Mouse (Mus musculus) layer of hippocampus, adult 9-11 months (tissue): ENCODE results near the gene Gm49358.

ENCODE experiments used
- DNase-seq: peaks from one replicate; pipeline ENCODE4 v3.0.0; 2022

Gene Gm49358

GRCm38 (mm10) chr10:86763672-86764071 lies at the start of gene Gm49358:
TSS of gene Gm49358 (plus strand) at chr10:86763972.
- DNase-seq, result no peak

- DNase-seq, result peak; percentile 62
Measured at GRCm38 (mm10) chr10:86727548-86727980, 36.2 kb upstream of the Gm49358 start.

- no peak for DNase-seq
Measured at GRCm38 (mm10) chr10:86728176-86728575, 35.6 kb upstream of the Gm49358 start.

GRCm38 (mm10) chr10:86730823-86731499 lies 32.8 kb upstream of the Gm49358 start:
- DNase-seq, result peak; percentile 77

GRCm38 (mm10) chr10:86731500-86731863 lies 32.3 kb upstream of the Gm49358 start:
- no peak for DNase-seq

GRCm38 (mm10) chr10:86735036-86735435 lies 28.7 kb upstream of the Gm49358 start:
- no peak for DNase-seq

GRCm38 (mm10) chr10:86742918-86743317 lies 20.9 kb upstream of the Gm49358 start:
- DNase-seq, result no peak

GRCm38 (mm10) chr10:86744306-86744705 lies 19.5 kb upstream of the Gm49358 start:
- DNase-seq, result no peak

- DNase-seq, result no peak
Measured at GRCm38 (mm10) chr10:86755816-86756502, 7.8 kb upstream of the Gm49358 start.

- DNase-seq, result no peak
Measured at GRCm38 (mm10) chr10:86757724-86758123, 6.0 kb upstream of the Gm49358 start.

GRCm38 (mm10) chr10:86758211-86758610 lies 5.6 kb upstream of the Gm49358 start:
- DNase-seq, result no peak

- no peak for DNase-seq
Measured at GRCm38 (mm10) chr10:86761236-86761635, 2.5 kb upstream of the Gm49358 start.

GRCm38 (mm10) chr10:86761722-86762383 lies 1.9 kb upstream of the Gm49358 start:
- DNase-seq, result no peak

GRCm38 (mm10) chr10:86762384-86762730 lies 1.4 kb upstream of the Gm49358 start:
- DNase-seq, result no peak

- no peak for DNase-seq
Measured at GRCm38 (mm10) chr10:86765344-86765966, 1.7 kb downstream of the Gm49358 start.

- DNase-seq, result no peak
Measured at GRCm38 (mm10) chr10:86769216-86769615, 5.4 kb downstream of the Gm49358 start.

- DNase-seq, result no peak
Measured at GRCm38 (mm10) chr10:86769797-86770196, 6.0 kb downstream of the Gm49358 start.

GRCm38 (mm10) chr10:86771701-86772100 lies 7.9 kb downstream of the Gm49358 start:
- DNase-seq, result no peak

GRCm38 (mm10) chr10:86772231-86772631 lies 8.5 kb downstream of the Gm49358 start:
- DNase-seq, result peak; percentile 64

- no peak for DNase-seq
Measured at GRCm38 (mm10) chr10:86773360-86773759, 9.6 kb downstream of the Gm49358 start.

GRCm38 (mm10) chr10:86776281-86776680 lies 12.5 kb downstream of the Gm49358 start:
- no peak for DNase-seq

GRCm38 (mm10) chr10:86777614-86778319 lies 14.0 kb downstream of the Gm49358 start:
- peak; percentile 27 for DNase-seq
